Mouse (Mus musculus): Measurements from ENCODE around the gene Slc25a45.

Gene Slc25a45

GRCm38 (mm10) chr19:5929634-5930596 is 52.3 kb downstream of the Slc25a45 start:
- DNase-seq (ENCODE audit: low read depth) = no peak

- no peak for DNase-seq (ENCODE audit: low read depth)
Measured at GRCm38 (mm10) chr19:5935266-5935665, 57.7 kb downstream of the Slc25a45 start.
